Mouse (Mus musculus) right cerebral cortex, adult 2 months (tissue): ENCODE results near the gene Dnase1l1.

Experiments
- DNase-seq, 2 experiments: peaks; one replicate each; pipeline ENCODE4 v3.0.0; 2021 to 2022; ENCODE audit warnings: low spot score in 2 of 2

The Dnase1l1 gene

DNA sequence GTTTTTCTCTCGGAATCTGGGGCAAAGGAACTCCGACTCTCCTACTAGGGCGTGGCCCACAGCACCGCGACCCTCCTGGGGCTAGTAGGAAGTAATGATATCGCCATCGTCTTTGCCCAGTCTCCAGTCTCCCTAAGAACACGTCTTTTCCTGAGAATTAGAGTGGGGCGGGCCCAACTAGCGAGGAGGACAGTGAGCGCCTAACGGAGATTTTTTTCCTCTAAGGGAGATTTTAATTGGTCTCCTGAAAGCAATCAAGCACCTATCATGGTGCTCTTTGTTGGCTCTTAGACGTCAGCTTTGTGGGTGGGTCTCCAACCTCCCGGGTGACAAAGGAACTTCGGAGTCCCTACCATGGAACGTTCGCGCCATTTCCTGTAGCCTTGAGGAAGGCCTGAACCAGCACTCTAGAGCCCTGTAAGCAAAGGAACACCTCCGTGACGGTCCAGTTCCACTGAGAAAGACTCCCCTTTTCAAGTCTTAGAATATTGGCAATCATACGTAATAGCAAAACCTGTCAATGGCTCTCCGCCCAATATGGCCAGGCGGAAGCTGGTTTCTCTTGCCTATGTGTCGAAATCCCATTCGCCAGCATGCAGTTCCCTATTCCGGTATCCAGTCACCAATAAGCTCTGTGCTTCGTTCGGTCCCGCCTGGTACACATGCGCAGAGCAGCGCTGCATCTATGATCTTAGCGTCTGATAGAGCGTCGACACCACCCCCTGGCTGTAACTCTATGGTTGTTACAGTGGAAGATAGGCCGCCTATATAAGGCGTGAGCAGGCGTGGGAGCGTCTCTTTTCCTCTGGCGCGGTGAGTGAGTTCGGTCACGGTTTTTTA lies 11.9 kb downstream of the Dnase1l1 start, which contains the start of gene Rpl10:
TSS of gene Rpl10 (plus strand) at position 751 of the 840 bp plus-strand sequence.
- DNase-seq = peak; percentile 88 to 92

DNA sequence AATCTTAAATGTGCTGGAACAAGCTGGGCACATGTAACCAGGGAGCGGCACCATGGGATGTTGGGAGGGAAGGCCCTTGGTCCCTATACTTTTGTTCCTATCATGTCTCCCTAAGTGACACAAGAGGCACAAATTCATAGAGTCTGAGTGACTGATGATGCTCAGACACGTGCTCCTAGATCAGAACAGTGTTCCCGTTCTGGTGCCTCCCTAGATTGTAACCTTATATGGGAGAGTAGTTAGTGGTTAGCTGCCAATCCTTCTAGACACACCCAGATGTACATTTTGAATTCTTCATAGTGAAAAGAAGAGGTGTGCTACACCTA lies 12.4 kb downstream of the Dnase1l1 start:
- DNase-seq = peak in 1 of 2 experiments; percentile 15

DNA sequence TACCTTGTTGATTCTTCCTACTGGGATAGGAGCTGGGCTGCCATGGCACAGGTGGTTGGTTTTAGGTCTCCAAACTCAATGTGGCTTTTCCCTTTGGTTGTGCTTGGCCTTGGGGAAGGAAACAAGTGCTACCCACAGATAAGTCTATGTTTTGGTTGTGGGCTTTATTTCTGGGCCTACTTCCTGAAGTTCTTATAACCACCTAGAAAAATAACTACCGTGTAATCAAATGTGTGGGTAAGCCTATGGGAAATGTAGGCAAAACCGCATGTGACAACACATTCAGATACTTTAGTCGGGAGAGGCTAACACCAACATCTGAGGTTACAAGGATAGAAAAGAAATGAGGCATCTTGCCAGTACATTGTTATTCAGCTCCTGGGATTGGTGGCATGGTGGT lies 24.4 kb downstream of the Dnase1l1 start:
- no peak for DNase-seq

DNA sequence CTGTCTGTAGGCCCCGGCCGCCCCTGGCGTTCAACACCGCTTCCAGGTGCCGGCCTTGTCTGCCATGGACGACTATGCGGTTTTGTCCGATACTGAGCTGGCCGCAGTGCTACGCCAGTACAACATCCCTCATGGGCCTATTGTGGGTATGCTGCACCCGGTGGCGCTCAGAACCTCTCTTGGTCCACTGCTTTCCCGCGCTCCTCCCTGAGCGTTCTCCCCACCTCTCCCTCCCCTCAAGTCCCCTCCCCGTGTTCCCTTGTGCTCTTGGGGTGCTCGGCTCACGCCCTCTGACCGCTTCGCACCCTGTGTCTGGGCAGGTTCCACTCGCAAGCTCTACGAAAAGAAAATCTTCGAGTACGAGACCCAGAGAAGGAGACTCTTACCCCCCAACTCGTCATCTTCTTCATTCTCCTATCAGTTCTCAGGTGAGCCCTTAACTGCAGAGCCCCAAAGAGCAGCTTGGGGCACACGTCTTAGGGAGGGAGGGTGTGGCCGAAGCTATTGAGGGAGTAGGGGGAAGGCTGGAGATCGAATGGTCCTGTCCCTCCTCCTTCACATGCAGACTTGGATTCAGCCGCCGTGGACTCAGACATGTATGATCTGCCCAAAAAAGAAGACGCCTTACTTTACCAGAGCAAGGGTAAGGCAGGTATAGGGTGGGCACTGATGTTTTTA lies 27.1 kb downstream of the Dnase1l1 start:
- no peak for DNase-seq

DNA sequence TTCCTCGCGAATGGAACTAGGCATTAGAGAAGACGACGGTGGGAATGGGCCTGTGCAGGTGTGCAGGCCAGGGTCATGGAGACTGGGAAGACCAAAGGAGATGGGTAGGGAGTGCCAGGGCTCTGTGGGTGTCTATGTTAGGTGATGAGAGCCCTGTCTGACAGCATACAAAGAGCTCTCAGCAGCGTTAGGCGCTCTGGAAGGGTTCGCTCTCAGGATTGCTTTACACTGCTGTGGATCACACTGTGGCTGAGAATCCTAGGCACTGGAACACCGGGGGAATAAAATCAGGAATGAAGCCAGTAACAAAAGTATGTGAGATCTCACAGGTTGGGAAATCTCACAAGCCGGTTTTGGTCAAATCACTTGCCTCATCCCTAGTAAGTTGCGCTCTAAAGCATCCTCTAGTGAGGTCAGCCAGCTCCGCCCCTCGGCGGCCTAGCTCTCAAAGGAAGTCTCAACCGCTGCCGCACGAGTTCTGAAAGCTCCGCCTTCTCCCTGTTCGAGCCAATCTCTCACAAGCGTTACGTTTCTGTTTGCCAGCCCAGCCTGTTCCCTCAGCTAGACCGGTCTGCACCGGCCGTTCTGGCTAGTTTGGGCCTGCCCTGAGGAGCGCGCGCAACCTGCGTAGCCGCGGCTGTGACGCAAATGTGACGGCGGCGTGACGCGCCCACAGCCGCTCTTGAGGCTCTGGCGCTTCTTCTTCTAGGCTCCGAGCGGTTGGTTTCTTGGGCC lies 27.8 kb downstream of the Dnase1l1 start, which contains the start of gene Emd:
TSS of gene Emd (plus strand) at position 535 of the 735 bp plus-strand sequence.
- DNase-seq = peak; percentile 84 to 88

DNA sequence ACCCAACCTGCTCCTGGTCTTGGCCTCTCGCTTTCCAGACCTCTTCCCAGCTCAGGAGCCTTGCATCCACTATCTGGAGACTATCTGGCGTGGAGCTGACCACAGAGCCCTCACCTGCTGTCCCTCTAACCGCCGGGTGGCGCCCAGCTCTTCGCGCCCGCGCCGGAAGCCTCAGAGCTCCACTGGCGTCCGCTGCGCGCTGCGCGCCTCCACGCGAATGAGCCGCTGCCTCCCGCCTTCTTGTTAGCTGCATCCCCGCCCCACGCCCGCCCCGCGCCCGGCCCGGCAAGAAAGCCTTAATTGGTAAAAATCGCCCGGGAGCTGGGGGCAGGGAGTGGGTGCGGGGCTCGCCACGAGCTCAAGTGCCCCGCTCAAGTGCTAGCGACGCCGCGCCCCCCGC lies 32.5 kb downstream of the Dnase1l1 start, which contains the start of gene Flna:
TSS of gene Flna (minus strand) at position 206 of the 400 bp plus-strand sequence.
- DNase-seq = peak; percentile 57 to 63

DNA sequence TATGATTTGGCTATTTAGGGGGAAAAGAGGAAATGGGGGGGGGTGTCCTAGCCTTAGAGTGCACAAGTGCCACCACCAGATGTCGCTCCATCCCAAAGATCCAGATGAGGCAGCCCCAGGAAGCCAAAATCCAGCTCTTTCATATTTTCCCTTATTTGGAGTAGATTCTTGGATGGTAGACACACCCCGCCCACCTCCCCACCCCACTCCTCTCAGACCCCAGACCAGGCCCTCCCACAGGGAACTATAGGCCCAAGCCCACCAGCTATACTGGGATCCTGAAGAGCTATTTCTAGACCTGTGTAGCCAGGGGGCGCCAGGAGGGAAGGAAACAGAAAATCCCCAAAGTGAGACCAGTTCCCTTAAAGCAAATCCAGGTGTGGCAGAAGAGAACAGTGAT lies 33.5 kb downstream of the Dnase1l1 start:
- peak; percentile 47 to 52 for DNase-seq

DNA sequence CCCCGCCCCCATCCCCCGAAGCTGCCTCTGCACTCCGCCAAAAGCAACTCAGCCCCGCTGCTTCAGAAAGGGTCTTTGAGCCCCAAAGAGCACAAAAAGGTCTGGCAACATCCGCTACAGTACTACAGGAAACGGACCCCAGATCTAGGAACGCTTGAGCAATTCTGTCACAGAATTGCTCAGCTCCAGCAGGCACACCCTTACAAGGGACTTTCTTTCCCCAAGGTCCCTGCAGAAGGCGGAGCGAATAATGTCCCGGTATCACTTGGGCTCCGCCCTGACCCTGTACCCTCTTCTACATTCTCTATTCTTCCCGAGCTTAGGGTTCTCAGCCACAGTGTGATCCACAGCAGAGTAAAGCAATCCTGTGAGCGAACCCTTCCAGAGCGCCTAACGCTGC lies 35.4 kb downstream of the Dnase1l1 start:
- no peak for DNase-seq

DNA sequence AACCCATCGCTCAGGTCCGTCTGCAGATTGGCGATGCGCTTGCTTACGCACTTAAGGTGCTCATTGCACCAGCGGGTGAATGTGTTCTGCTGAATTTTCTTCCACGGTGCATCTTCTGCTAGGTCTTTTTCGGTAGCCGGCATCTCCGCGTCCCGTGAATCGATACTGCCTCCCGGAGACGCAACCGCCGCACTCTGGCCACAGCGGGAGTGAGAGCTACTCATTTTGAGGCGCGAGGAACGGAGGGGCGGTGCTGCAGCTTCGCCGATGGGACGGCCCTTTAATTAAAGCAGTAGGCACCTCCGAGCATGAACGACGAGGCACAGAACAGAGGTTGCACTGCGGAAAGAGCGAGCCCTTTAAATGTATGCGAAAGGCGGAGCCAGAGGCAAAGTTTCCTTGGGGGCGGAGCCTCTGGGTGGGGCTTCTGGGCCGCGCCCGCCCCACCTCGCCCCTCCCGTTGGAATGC lies 35.9 kb downstream of the Dnase1l1 start:
- DNase-seq = peak; percentile 80 to 88

DNA sequence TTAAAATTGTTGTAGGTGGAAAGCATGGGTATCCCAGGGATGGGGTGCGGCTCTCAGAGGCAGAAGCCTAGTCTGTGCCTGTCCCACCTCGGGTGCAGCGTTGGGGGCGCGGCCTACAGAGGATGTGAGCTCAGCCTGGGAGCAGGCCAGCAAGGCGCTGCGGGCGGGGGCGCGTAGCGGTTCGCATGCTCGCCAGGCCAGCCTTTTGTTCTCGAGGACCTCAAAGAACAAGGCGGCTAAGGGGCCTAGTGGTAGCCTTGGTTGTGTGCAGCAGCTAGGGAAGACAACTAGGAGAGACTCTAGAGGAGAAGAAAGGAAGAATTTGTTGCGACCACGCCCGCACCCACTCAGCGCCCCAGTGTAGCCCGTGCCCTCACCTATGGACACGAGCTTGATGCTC lies 36.5 kb downstream of the Dnase1l1 start:
- peak; percentile 44 to 68 for DNase-seq

DNA sequence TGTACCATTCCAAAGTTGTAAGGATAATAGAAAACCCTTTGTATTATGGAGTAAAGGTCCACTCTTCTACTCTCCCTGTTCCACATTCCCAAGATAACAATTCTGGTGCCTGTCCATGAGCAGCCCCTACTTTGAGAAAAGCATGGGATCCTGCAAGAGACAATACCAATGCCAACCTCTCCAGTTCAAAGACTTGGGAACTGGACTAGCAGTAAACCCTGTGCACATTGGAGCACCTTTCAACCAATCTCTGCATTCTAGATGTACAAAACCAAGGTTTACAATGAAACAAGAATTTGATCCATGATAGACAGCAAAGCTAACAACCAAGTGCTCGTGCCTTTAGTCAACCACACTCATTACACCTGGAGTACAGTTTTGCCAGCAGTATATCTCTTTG lies 37.0 kb downstream of the Dnase1l1 start:
- DNase-seq = no peak

DNA sequence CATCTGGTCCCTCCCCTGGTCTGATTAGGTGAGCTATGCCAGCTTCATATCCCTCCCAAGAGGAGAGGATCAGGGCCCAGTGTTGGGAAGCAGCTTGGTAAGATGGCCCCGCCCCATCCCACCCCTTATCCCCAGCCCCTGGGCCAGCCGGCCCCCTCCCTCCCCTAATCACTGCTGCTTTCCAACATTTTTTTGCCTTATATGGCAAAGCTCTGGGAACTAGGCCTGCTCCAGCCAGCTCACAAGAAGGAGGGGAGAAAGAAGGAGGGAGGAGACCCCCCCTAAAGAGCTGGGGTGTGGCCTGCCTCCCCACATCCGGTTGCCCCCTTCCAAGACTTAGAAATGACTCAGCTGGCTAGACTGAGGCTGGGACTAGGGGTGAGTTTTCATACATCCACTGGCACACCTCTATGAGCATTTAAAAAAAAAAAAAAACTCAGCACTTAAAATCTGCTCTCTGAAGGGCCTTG lies 37.5 kb downstream of the Dnase1l1 start:
- DNase-seq = no peak

DNA sequence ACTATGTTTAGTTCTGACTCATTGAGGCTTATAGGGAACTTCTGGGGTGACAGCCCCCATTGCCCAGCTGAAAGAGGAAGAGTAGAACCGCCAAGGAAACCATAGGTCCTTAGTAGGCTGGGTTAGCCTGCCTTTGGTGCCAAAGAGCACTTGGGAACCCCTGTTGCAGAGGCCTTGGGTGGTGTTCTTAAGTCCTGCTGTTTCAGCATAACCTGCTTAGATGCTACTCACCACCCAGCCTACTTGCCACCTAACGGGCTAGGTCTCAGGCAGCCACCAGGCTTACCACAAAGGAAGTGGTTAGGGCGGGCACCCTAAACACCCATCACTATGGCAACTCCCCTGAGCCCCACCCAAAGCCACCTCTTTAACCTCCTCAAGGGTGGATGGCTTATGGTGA lies 38.3 kb downstream of the Dnase1l1 start:
- DNase-seq = no peak

DNA sequence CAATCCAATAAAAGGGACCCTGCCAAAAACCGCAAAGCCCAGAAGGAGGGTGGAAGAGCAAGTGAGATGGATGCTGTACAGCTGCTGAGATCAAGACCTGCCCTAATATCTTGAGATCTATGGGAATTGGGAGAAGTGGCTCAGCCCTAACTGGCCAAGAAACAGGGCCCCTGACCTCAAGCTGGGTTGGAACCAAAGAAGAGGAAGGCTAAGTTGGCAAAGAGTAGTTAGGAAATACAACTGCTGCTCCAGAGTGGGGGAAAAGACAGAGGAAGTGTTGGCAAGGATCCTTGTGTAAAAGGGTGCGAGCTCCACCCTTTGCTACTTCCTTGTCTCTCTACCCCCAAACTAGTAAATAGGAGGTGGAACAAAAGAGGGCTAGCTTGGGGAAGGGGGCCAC lies 38.7 kb downstream of the Dnase1l1 start:
- DNase-seq = no peak

DNA sequence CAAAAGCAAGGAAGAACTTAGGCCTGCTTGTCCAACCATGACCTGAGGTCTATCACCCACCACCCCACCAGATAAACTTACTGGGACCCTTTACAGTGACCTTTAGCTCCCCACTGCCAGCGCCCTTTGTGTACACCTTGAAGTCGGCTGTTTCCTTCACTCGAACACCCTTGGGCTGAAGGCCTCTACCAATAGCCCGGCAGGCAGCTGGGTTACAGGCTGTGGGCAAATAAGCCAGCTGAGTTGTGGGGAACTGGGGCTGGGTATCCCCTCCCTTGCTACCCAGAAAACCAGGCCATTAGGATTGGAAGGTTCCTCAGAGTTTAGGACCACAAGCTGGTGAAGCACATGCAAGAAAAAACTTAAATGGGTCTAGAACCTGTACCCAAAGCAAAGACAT lies 41.8 kb downstream of the Dnase1l1 start:
- no peak for DNase-seq

DNA sequence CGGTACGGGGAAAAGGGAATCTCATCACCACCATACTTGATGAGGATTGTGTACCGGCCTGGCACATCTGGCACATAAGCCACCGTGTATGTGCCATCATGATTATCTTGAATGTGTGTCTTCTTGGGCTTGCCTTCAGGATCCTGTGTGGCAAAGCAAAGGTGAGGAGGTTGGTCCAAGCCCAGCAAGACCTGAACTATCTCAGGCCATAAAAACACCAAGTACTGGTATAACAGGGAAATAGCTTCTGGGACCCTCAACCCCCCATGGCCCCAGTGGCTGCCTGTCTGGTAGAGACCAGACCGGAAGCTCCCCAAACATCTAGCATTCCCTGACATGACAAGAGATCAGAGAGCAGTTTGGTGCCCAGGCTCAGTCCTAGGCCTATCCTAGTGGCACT lies 48.9 kb downstream of the Dnase1l1 start:
- no peak for DNase-seq

DNA sequence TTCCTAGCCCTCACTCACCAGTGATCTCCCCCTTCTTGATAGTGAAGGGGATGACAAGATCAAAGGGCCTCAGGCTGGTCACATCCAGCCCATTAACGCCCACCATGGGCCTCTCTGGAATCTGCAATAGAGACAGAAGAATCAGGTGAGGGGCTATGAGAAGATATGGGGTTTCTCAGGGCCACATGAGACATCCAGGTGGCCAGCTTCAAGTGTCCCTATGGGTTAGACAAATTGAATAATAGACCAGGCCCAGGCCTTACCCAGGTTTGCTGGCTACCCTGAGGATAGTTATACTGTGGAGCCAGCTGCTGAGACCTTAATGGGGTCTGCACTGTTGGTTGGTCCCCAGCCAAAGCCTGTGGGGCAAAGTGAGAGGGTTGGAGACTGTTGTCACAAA lies 52.1 kb downstream of the Dnase1l1 start:
- no peak for DNase-seq
